Comparison of ENCODE assay signal across 17 mouse cellular contexts in the genomic region with DNA sequence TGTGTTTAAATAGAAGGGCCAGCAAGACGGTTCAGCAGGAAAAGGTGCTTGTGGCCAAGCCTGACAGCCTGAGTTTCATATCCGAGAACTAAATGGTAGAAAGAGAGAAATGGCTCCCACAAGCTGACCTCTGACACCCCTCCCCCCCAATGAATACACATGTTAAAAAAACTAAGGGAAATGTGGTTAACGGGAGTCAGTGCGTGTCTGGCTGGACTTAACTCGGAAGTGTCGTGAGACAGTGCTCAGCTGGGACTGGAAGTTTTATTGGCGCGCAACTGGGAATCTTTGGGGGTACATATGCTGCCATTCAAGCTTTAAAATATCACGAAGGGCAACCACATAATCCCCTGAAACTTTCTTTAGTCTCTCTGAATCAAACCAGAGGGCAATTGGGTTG. TPM values are rescaled to one million over a fixed set of nuclear protein-coding genes. Genes with fewer than 3 reads are reported as not detected.
DNase-seq lines count a peak whose midpoint lies in the region; ATAC-seq and TF ChIP-seq lines count a peak whose summit lies in the region.
"Had no signal": no experiment of that assay in that cellular context is flagged by ENCODE, and none has a peak within 500 bp of the region (broad histone marks: within the 10 kb centered on the region; RNA-seq: fewer than 3 reads in every experiment).

No protein-coding gene starts in this region.

- H3K9ac ChIP-seq in heart, embryonic 11.5 days (ENCODE audit: low read depth, low read length), result no peak overlapping the region
- H3K9ac ChIP-seq in hindbrain, postnatal 0 days (replicated peaks; ENCODE audit: low read length), result no peak overlapping the region
- H3K9ac ChIP-seq in hindbrain, embryonic 16.5 days (ENCODE audit: low read depth, low read length), result no peak overlapping the region
- H3K9ac ChIP-seq in midbrain, embryonic 11.5 days (ENCODE audit: low read length), result no peak overlapping the region
- H3K9ac ChIP-seq in midbrain, embryonic 16.5 days (ENCODE audit: low read depth, low read length), result no peak overlapping the region
- H3K9ac ChIP-seq: forebrain, postnatal 0 days; limb, embryonic 13.5 days had no signal

- H3K4me3 ChIP-seq in heart, embryonic 11.5 days (ENCODE audit: low read depth, low read length), result no peak overlapping the region
- no peak overlapping the region for H3K4me3 ChIP-seq in hindbrain, postnatal 0 days (ENCODE audit: low read length)
- no peak overlapping the region for H3K4me3 ChIP-seq in hindbrain, embryonic 16.5 days (ENCODE audit: low read length)
- H3K4me3 ChIP-seq in midbrain, embryonic 11.5 days (ENCODE audit: low read depth, low read length), result no peak overlapping the region
- no peak overlapping the region for H3K4me3 ChIP-seq in midbrain, embryonic 16.5 days (ENCODE audit: low read depth, low read length)
- H3K4me3 ChIP-seq: limb, embryonic 13.5 days had no signal

- peak overlapping the region; percentile 68 for H3K27ac ChIP-seq in heart, embryonic 11.5 days (ENCODE audit: low read depth, low read length)
- H3K27ac ChIP-seq in hindbrain, postnatal 0 days, result peak overlapping the region; percentile 4; the same call in 1 of the 2 replicates
- no peak overlapping the region for H3K27ac ChIP-seq in hindbrain, embryonic 16.5 days (ENCODE audit: low read depth, low read length)
- H3K27ac ChIP-seq in midbrain, embryonic 11.5 days (ENCODE audit: low read depth, low read length), result peak overlapping the region; percentile 50
- H3K27ac ChIP-seq in midbrain, embryonic 16.5 days (ENCODE audit: low read length), result no peak overlapping the region; the same call in 1 of the 2 replicates
- H3K27ac ChIP-seq: limb, embryonic 13.5 days; macrophage had no signal

- no peak for ATAC-seq in heart, embryonic 11.5 days (replicated peaks; ENCODE audit: insufficient number of reproducible peaks, low FRiP score, low TSS enrichment)
- ATAC-seq in hindbrain, postnatal 0 days, result no peak
- ATAC-seq in hindbrain, embryonic 16.5 days, result no peak
- 0 out of 2 replicates have a peak, but pooled peaks have one; percentile 4 for ATAC-seq in midbrain, embryonic 11.5 days (ENCODE audit: low FRiP score)
- ATAC-seq in midbrain, embryonic 16.5 days, result no peak

- peaks cover 6% of the 10 kb centered on the region; the same call in 1 of the 2 replicates for H3K4me1 ChIP-seq in heart, embryonic 11.5 days (ENCODE audit: control insufficient read depth, insufficient read depth, low read length)
- H3K4me1 ChIP-seq in hindbrain, postnatal 0 days (ENCODE audit: insufficient read depth, low read length), result no peaks in the 10 kb centered on the region; the same call in 1 of the 2 replicates
- no peaks in the 10 kb centered on the region for H3K4me1 ChIP-seq in hindbrain, embryonic 16.5 days (ENCODE audit: control insufficient read depth, insufficient read depth, low read depth, low read length)
- H3K4me1 ChIP-seq in midbrain, embryonic 11.5 days (ENCODE audit: control insufficient read depth, insufficient read depth, low read length), result peaks cover 30% of the 10 kb centered on the region
- H3K4me1 ChIP-seq in midbrain, embryonic 16.5 days (ENCODE audit: control insufficient read depth, insufficient read depth, low read length), result peaks cover 13% of the 10 kb centered on the region

- DNase-seq in heart, postnatal 36 days, result no peak
- DNase-seq in hindbrain, postnatal 0 days (ENCODE audit: low spot score), result no peak
- peak; percentile 87 for DNase-seq in midbrain, embryonic 11.5 days (ENCODE audit: low spot score, missing footprints)
- peak; percentile 62 for DNase-seq in lung, postnatal 10 days
- no peak for DNase-seq in ovary, postnatal 36 days (ENCODE audit: low spot score)
- DNase-seq: cerebellum, adult 18-20 months; forebrain, postnatal 0 days; layer of hippocampus, postnatal 36 days; right cerebral cortex, postnatal 14 days; thymus, adult 18-20 months had no signal

- TF ChIP-seq CTCF in hindbrain, postnatal 0 days (IDR thresholded peaks at IDR 0.05; ENCODE audit: low read depth), result no peak

- H3K9me3 ChIP-seq in heart, embryonic 11.5 days (replicated peaks; ENCODE audit: control insufficient read depth, low read length), result no peaks in the 10 kb centered on the region
- no peaks in the 10 kb centered on the region for H3K9me3 ChIP-seq in hindbrain, postnatal 0 days (ENCODE audit: low read length)
- no peaks in the 10 kb centered on the region for H3K9me3 ChIP-seq in hindbrain, embryonic 16.5 days (ENCODE audit: control insufficient read depth, low read length)
- no peaks in the 10 kb centered on the region for H3K9me3 ChIP-seq in midbrain, embryonic 11.5 days (ENCODE audit: control insufficient read depth, low read length)
- no peaks in the 10 kb centered on the region for H3K9me3 ChIP-seq in midbrain, embryonic 16.5 days (replicated peaks; ENCODE audit: control insufficient read depth, low read length, poor library complexity, severe bottlenecking)
- H3K9me3 ChIP-seq: limb, embryonic 13.5 days had no signal

- intact Hi-C loops in heart, postnatal 36 days (cut with DNase I), result no loop called here

- no peaks in the 10 kb centered on the region for H3K36me3 ChIP-seq in heart, embryonic 11.5 days (ENCODE audit: control insufficient read depth, insufficient read depth, low read length)
- H3K36me3 ChIP-seq in hindbrain, postnatal 0 days (ENCODE audit: insufficient read depth, low read length), result no peaks in the 10 kb centered on the region
- no peaks in the 10 kb centered on the region for H3K36me3 ChIP-seq in hindbrain, embryonic 16.5 days (ENCODE audit: control insufficient read depth, insufficient read depth, low read length)
- no peaks in the 10 kb centered on the region for H3K36me3 ChIP-seq in midbrain, embryonic 11.5 days (ENCODE audit: control insufficient read depth, insufficient read depth, low read length)
- H3K36me3 ChIP-seq in midbrain, embryonic 16.5 days (ENCODE audit: control insufficient read depth, insufficient read depth, low read length), result no peaks in the 10 kb centered on the region
- H3K36me3 ChIP-seq: limb, embryonic 13.5 days had no signal

- H3K27me3 ChIP-seq in heart, embryonic 11.5 days (ENCODE audit: control insufficient read depth, insufficient read depth, low read length), result peaks cover 77% of the 10 kb centered on the region
- no peaks in the 10 kb centered on the region for H3K27me3 ChIP-seq in hindbrain, postnatal 0 days (ENCODE audit: insufficient read depth, low read length)
- H3K27me3 ChIP-seq in hindbrain, embryonic 16.5 days (replicated peaks; ENCODE audit: control insufficient read depth, insufficient read depth, low read length), result no peaks in the 10 kb centered on the region
- no peaks in the 10 kb centered on the region for H3K27me3 ChIP-seq in midbrain, embryonic 11.5 days (ENCODE audit: control insufficient read depth, insufficient read depth, low read length)
- no peaks in the 10 kb centered on the region for H3K27me3 ChIP-seq in midbrain, embryonic 16.5 days (ENCODE audit: control insufficient read depth, insufficient read depth, low read depth, low read length)

- WGBS in heart, embryonic 11.5 days (ENCODE audit: insufficient replicate concordance), result 60% methylated on average over 9 of the region's 9 CpGs
- 76% methylated on average over 9 of the region's 9 CpGs for WGBS in hindbrain, postnatal 0 days
- 69% methylated on average over 9 of the region's 9 CpGs for WGBS in hindbrain, embryonic 16.5 days
- WGBS in midbrain, embryonic 11.5 days, result 69% methylated on average over 9 of the region's 9 CpGs
- WGBS in midbrain, embryonic 16.5 days, result 60% methylated on average over 9 of the region's 9 CpGs

- H3K4me2 ChIP-seq in heart, embryonic 11.5 days, result no peak overlapping the region
- no peak overlapping the region for H3K4me2 ChIP-seq in hindbrain, postnatal 0 days (ENCODE audit: low read depth, low read length)
- no peak overlapping the region for H3K4me2 ChIP-seq in hindbrain, embryonic 16.5 days (ENCODE audit: low read length)
- no peak overlapping the region for H3K4me2 ChIP-seq in midbrain, embryonic 11.5 days
- H3K4me2 ChIP-seq in midbrain, embryonic 16.5 days (ENCODE audit: low read length), result no peak overlapping the region
- H3K4me2 ChIP-seq: limb, embryonic 13.5 days had no signal

RNA-seq across cellular contexts. Expression of a gene that starts 23.0 kb away (rescaled TPM):
- 28.2 and 32.8 TPM in 2 replicates for polyA plus RNA-seq in heart, embryonic 11.5 days (2014; fragmentation: Nextera tagmentation; extraction: Ambion mirVana)
- total RNA-seq in heart, postnatal 36 days (2021), result 100 to 1,000 TPM; 238 to 297 TPM
- 70.6 and 72.4 TPM in 2 replicates for total RNA-seq in hindbrain, postnatal 0 days (2014; rRNA removed)
- 50.4 and 54.3 TPM in 2 replicates for polyA plus RNA-seq in hindbrain, postnatal 0 days (2015; fragmentation: Nextera tagmentation; extraction: Ambion mirVana)
- 48.4 and 50.1 TPM in 2 replicates for polyA plus RNA-seq in hindbrain, embryonic 16.5 days (2015; fragmentation: Nextera tagmentation; extraction: Ambion mirVana)
- 50.0 and 50.5 TPM in 2 replicates for polyA plus RNA-seq in midbrain, embryonic 11.5 days (2014; fragmentation: Nextera tagmentation; extraction: Ambion mirVana)
- polyA plus RNA-seq in midbrain, embryonic 16.5 days (2015; fragmentation: Nextera tagmentation; extraction: Ambion mirVana), result 40.4 and 48.8 TPM in 2 replicates
- total RNA-seq: common myeloid progenitor, adult 5-6 weeks; monocyte, adult 5-6 weeks had no signal
- polyA plus RNA-seq: macrophage had no signal

RNA-seq across cellular contexts. Expression of a gene that starts 46.7 kb away (rescaled TPM):
- 128 and 136 TPM in 2 replicates for polyA plus RNA-seq in heart, embryonic 11.5 days (2014; fragmentation: Nextera tagmentation; extraction: Ambion mirVana)
- total RNA-seq in heart, postnatal 36 days (2021), result 1 to 10 TPM; 8.5 to 8.8 TPM
- total RNA-seq in hindbrain, postnatal 0 days (2014; rRNA removed), result 1,561 and 1,591 TPM in 2 replicates
- 1,671 and 1,715 TPM in 2 replicates for polyA plus RNA-seq in hindbrain, postnatal 0 days (2015; fragmentation: Nextera tagmentation; extraction: Ambion mirVana)
- polyA plus RNA-seq in hindbrain, embryonic 16.5 days (2015; fragmentation: Nextera tagmentation; extraction: Ambion mirVana), result 1,720 and 1,858 TPM in 2 replicates
- polyA plus RNA-seq in midbrain, embryonic 11.5 days (2014; fragmentation: Nextera tagmentation; extraction: Ambion mirVana), result 473 and 474 TPM in 2 replicates
- polyA plus RNA-seq in midbrain, embryonic 16.5 days (2015; fragmentation: Nextera tagmentation; extraction: Ambion mirVana), result 2,002 and 2,007 TPM in 2 replicates
- total RNA-seq: monocyte, adult 5-6 weeks had no signal
- polyA plus RNA-seq: macrophage had no signal

Comparison
In these comparisons a context has a peak if more than half of its experiments do, and no peak if none do; other contexts are left out.
1. H3K27ac ChIP-seq: peak in heart, embryonic 11.5 days (single experiment), hindbrain, postnatal 0 days (single experiment) and midbrain, embryonic 11.5 days (single experiment); none in hindbrain, embryonic 16.5 days (single experiment) and midbrain, embryonic 16.5 days (single experiment).
2. DNase-seq: peak in midbrain, embryonic 11.5 days (single experiment) and lung, postnatal 10 days (single experiment); none in heart, postnatal 36 days (0 of 2), hindbrain, postnatal 0 days (single experiment) and ovary, postnatal 36 days (single experiment).